Mouse (Mus musculus) erythroblast, embryonic 14.5 days (primary cell): ENCODE data around the gene Speer4d.
"Not testable (repeated sequence)": the region's sequence is repeated elsewhere in the genome, so short reads cannot be mapped to it uniquely, and the experiment has no call there.

ENCODE experiments used
- GATA1 ChIP-seq: IDR thresholded peaks from 2 replicates; pipeline ENCODE4 v1.6.1; 2012; ENCODE audit warnings: low read length, inconsistent platforms, mixed read lengths
- TAL1 ChIP-seq: IDR thresholded peaks from 3 replicates; pipeline ENCODE4 v1.6.1; 2012; ENCODE audit warnings: low read length, inconsistent platforms, mixed read lengths

DNA sequence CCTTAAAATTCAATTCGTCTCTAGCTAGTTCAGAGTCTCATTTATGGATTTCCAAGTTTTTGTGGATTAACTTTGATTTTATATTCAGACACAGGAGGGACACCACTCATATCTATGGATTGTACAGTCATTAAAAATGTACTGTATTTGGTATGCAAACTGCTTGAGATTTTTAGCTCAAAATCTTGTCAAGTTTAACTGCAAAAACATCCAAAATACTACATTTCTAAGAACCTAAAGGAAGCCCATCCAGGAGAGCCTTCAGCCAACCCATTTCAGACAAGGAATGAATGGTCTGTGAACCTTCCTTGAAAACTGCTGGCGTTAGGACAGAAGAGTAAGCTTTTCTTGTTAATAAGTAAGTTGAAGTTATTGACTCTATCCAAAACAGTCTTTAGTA lies 15.9 kb upstream of the Speer4d start:
- not testable (repeated sequence) for TF ChIP-seq GATA1, TAL1
